Mouse (Mus musculus): ENCODE data around the gene G6pc3. TPM values are rescaled to one million over a fixed set of nuclear protein-coding genes. Genes with fewer than 3 reads are reported as not detected.

Gene G6pc3
- polyA plus RNA-seq, 1 experiment from 2014 or later: 40.4 TPM

GRCm38 (mm10) chr11:102230006-102230741, 40.8 kb downstream of the G6pc3 start, which contains the start of gene Hdac5:
Hdac5 (minus strand) TSS chr11:102230166.
- Histone ChIP-seq H3K4me2 (peak within 1 kb of the TSS; percentile 70), H3K4me1 (replicated peaks) (peaks cover 49% of the 10 kb centered on the region), H3K27me3 (no peaks in the 10 kb centered on the region), H3K9me3 (no peaks in the 10 kb centered on the region), H3K27ac (replicated peaks) (peak within 1 kb of the TSS; percentile 93), H3K36me3 (no peaks in the 10 kb centered on the region), H3K9ac (peak within 1 kb of the TSS; percentile 92), H3K4me3 (peak within 1 kb of the TSS; percentile 81)
- 0% methylated on average over 40 of the region's 49 CpGs for WGBS
- peak; percentile 92 for ATAC-seq (ENCODE audit: low FRiP score, low read depth)

GRCm38 (mm10) chr11:102236022-102236421, 46.6 kb downstream of the G6pc3 start:
- no peaks in the 10 kb centered on the region for H3K27me3 ChIP-seq
- H3K9ac ChIP-seq: no peak overlapping the region
- 77% methylated on average over 2 of the region's 2 CpGs for WGBS
- no peaks in the 10 kb centered on the region for H3K36me3 ChIP-seq
- ATAC-seq (ENCODE audit: low FRiP score, low read depth): no peak
- no peaks in the 10 kb centered on the region for H3K9me3 ChIP-seq
- H3K27ac ChIP-seq (replicated peaks): no peak overlapping the region
- no peak overlapping the region for H3K4me2 ChIP-seq
- 0 out of 2 replicates have a peak, but pooled peaks cover under 1% of the 10 kb centered on the region for H3K4me1 ChIP-seq (replicated peaks)
- no peak overlapping the region for H3K4me3 ChIP-seq

GRCm38 (mm10) chr11:102240636-102241035, 51.2 kb downstream of the G6pc3 start:
- Histone ChIP-seq H3K27me3 (no peaks in the 10 kb centered on the region), H3K9me3 (no peaks in the 10 kb centered on the region), H3K4me1 (replicated peaks) (peaks cover 14% of the 10 kb centered on the region), H3K36me3 (no peaks in the 10 kb centered on the region), H3K9ac (no peak overlapping the region), H3K4me3 (no peak overlapping the region), H3K27ac (replicated peaks) (no peak overlapping the region), H3K4me2 (no peak overlapping the region)
- 87% methylated on average over 6 of the region's 6 CpGs for WGBS
- ATAC-seq (ENCODE audit: low FRiP score, low read depth): no peak

- H3K36me3 ChIP-seq: no peaks in the 10 kb centered on the region
- no peak overlapping the region for H3K9ac ChIP-seq
- no peaks in the 10 kb centered on the region for H3K27me3 ChIP-seq
- no peak overlapping the region for H3K4me2 ChIP-seq
- H3K4me3 ChIP-seq: no peak overlapping the region
- 93% methylated on average over 5 of the region's 5 CpGs for WGBS
- peaks cover 18% of the 10 kb centered on the region for H3K4me1 ChIP-seq (replicated peaks)
- H3K27ac ChIP-seq (replicated peaks): no peak overlapping the region
- H3K9me3 ChIP-seq: no peaks in the 10 kb centered on the region
- ATAC-seq (ENCODE audit: low FRiP score, low read depth): no peak
Measured at GRCm38 (mm10) chr11:102241246-102241645, 51.8 kb downstream of the G6pc3 start.

GRCm38 (mm10) chr11:102241874-102242273, 52.5 kb downstream of the G6pc3 start:
- Histone ChIP-seq H3K9ac (no peak overlapping the region), H3K9me3 (no peaks in the 10 kb centered on the region), H3K27me3 (no peaks in the 10 kb centered on the region), H3K27ac (replicated peaks) (no peak overlapping the region), H3K36me3 (no peaks in the 10 kb centered on the region), H3K4me2 (no peak overlapping the region), H3K4me3 (no peak overlapping the region), H3K4me1 (replicated peaks) (peaks cover 18% of the 10 kb centered on the region)
- ATAC-seq (ENCODE audit: low FRiP score, low read depth): no peak
- WGBS: 54% methylated on average over 5 of the region's 5 CpGs

Small RNAs within 50 kb of the gene (microRNA-seq; reads per million reads assigned to microRNA genes)
- 1.3 reads per million for gene Mir8101

Other genes with a start within 250 kb of the G6pc3 start
- gene Sost, start 222.6 kb upstream of the G6pc3 start, polyA plus RNA-seq (2015; fragmentation: Nextera tagmentation; extraction: Ambion mirVana): 0.06 and 0.09 TPM in 2 replicates
- not detected in 2 replicates for gene Cfap97d1, start 205.3 kb upstream of the G6pc3 start, polyA plus RNA-seq (2015; fragmentation: Nextera tagmentation; extraction: Ambion mirVana)
- gene Dusp3, start 202.6 kb upstream of the G6pc3 start, polyA plus RNA-seq (2015; fragmentation: Nextera tagmentation; extraction: Ambion mirVana): 25.4 and 25.9 TPM in 2 replicates
- gene Mpp3, start 161.2 kb upstream of the G6pc3 start, polyA plus RNA-seq (2015; fragmentation: Nextera tagmentation; extraction: Ambion mirVana): 55.9 and 56.2 TPM in 2 replicates
- 0.30 and 0.43 TPM in 2 replicates for gene Cd300lg, start 148.1 kb upstream of the G6pc3 start, polyA plus RNA-seq (2015; fragmentation: Nextera tagmentation; extraction: Ambion mirVana)
- gene Mpp2, start 101.1 kb upstream of the G6pc3 start, polyA plus RNA-seq (2015; fragmentation: Nextera tagmentation; extraction: Ambion mirVana): 30.5 and 34.6 TPM in 2 replicates
- gene Ppy, start 88.3 kb upstream of the G6pc3 start, polyA plus RNA-seq (2015; fragmentation: Nextera tagmentation; extraction: Ambion mirVana): not detected in 2 replicates
- 3.7 and 5.2 TPM in 2 replicates for gene Pyy, start 81.8 kb upstream of the G6pc3 start, polyA plus RNA-seq (2015; fragmentation: Nextera tagmentation; extraction: Ambion mirVana)
- gene Nags, start 44.1 kb upstream of the G6pc3 start, polyA plus RNA-seq (2015; fragmentation: Nextera tagmentation; extraction: Ambion mirVana): not detected in 2 replicates
- 41.8 and 44.1 TPM in 2 replicates for gene Tmem101, start 33.2 kb upstream of the G6pc3 start, polyA plus RNA-seq (2015; fragmentation: Nextera tagmentation; extraction: Ambion mirVana)
- gene Lsm12, start 4.3 kb upstream of the G6pc3 start, polyA plus RNA-seq (2015; fragmentation: Nextera tagmentation; extraction: Ambion mirVana): 102 and 121 TPM in 2 replicates
- gene Hdac5, start 40.5 kb downstream of the G6pc3 start, polyA plus RNA-seq (2015; fragmentation: Nextera tagmentation; extraction: Ambion mirVana): 82.7 and 84.9 TPM in 2 replicates
- gene BC030867, start 59.3 kb downstream of the G6pc3 start, polyA plus RNA-seq (2015; fragmentation: Nextera tagmentation; extraction: Ambion mirVana): 3.3 and 3.4 TPM in 2 replicates
- gene Asb16, start 79.1 kb downstream of the G6pc3 start, polyA plus RNA-seq (2015; fragmentation: Nextera tagmentation; extraction: Ambion mirVana): 0.10 and 0.13 TPM in 2 replicates
- 80.4 and 83.3 TPM in 2 replicates for gene Tmub2, start 95.3 kb downstream of the G6pc3 start, polyA plus RNA-seq (2015; fragmentation: Nextera tagmentation; extraction: Ambion mirVana)
- 30.2 and 31.4 TPM in 2 replicates for gene Atxn7l3, start 107.0 kb downstream of the G6pc3 start, polyA plus RNA-seq (2015; fragmentation: Nextera tagmentation; extraction: Ambion mirVana)
- gene Ubtf, start 130.1 kb downstream of the G6pc3 start, polyA plus RNA-seq (2015; fragmentation: Nextera tagmentation; extraction: Ambion mirVana): 77.7 and 85.0 TPM in 2 replicates
- gene Slc4a1, start 176.6 kb downstream of the G6pc3 start, polyA plus RNA-seq (2015; fragmentation: Nextera tagmentation; extraction: Ambion mirVana): 2.4 and 3.4 TPM in 2 replicates
- 135 and 149 TPM in 2 replicates for gene Rundc3a, start 203.8 kb downstream of the G6pc3 start, polyA plus RNA-seq (2015; fragmentation: Nextera tagmentation; extraction: Ambion mirVana)
- 167 and 168 TPM in 2 replicates for gene Slc25a39, start 218.3 kb downstream of the G6pc3 start, polyA plus RNA-seq (2015; fragmentation: Nextera tagmentation; extraction: Ambion mirVana)
- gene Grn, start 240.7 kb downstream of the G6pc3 start, polyA plus RNA-seq (2015; fragmentation: Nextera tagmentation; extraction: Ambion mirVana): 85.7 and 85.9 TPM in 2 replicates